Mouse (Mus musculus): Measurements from ENCODE around the gene 9330182O14Rik.

Gene 9330182O14Rik

GRCm38 (mm10) chr15:40130880-40131478 lies 3.2 kb upstream of the 9330182O14Rik start:
- H3K9me3 ChIP-seq (ENCODE audit: low read length), result no peaks in the 10 kb centered on the region
- peaks cover 18% of the 10 kb centered on the region for H3K4me1 ChIP-seq (replicated peaks; ENCODE audit: low read depth, low read length)
- H3K27me3 ChIP-seq (ENCODE audit: insufficient read depth, low read length), result no peaks in the 10 kb centered on the region
- no peak overlapping the region for H3K4me3 ChIP-seq (replicated peaks; ENCODE audit: low read length)
- H3K36me3 ChIP-seq (ENCODE audit: insufficient read depth, low read length), result no peaks in the 10 kb centered on the region
- TF ChIP-seq POU5F1 (IDR thresholded peaks at IDR 0.05; ENCODE audit: borderline replicate concordance, low read length) (no peak), CTCF (conservative IDR thresholded peaks at IDR 0.05; ENCODE audit: low read length) (peak; percentile 90), NANOG (IDR thresholded peaks at IDR 0.05; ENCODE audit: borderline replicate concordance, low read length) (no peak)

GRCm38 (mm10) chr15:40132408-40132807 lies 1.8 kb upstream of the 9330182O14Rik start:
- peaks cover 18% of the 10 kb centered on the region for H3K4me1 ChIP-seq (replicated peaks; ENCODE audit: low read depth, low read length)
- no peaks in the 10 kb centered on the region for H3K27me3 ChIP-seq (ENCODE audit: insufficient read depth, low read length)
- no peaks in the 10 kb centered on the region for H3K9me3 ChIP-seq (ENCODE audit: low read length)
- H3K4me3 ChIP-seq (replicated peaks; ENCODE audit: low read length), result no peak overlapping the region
- no peak for TF ChIP-seq POU5F1 (IDR thresholded peaks at IDR 0.05; ENCODE audit: borderline replicate concordance, low read length)
- TF ChIP-seq CTCF (conservative IDR thresholded peaks at IDR 0.05; ENCODE audit: low read length), result peak; percentile 33
- H3K36me3 ChIP-seq (ENCODE audit: insufficient read depth, low read length), result no peaks in the 10 kb centered on the region

- Histone ChIP-seq H3K4me3 (replicated peaks; ENCODE audit: low read length) (no peak overlapping the region), H3K36me3 (ENCODE audit: insufficient read depth, low read length) (no peaks in the 10 kb centered on the region), H3K27me3 (ENCODE audit: insufficient read depth, low read length) (no peaks in the 10 kb centered on the region), H3K9me3 (ENCODE audit: low read length) (no peaks in the 10 kb centered on the region), H3K4me1 (replicated peaks; ENCODE audit: low read depth, low read length) (no peaks in the 10 kb centered on the region)
- TF ChIP-seq POU5F1 (IDR thresholded peaks at IDR 0.05; ENCODE audit: borderline replicate concordance, low read length), result no peak
- TF ChIP-seq CTCF (conservative IDR thresholded peaks at IDR 0.05; ENCODE audit: low read length), result peak; percentile 76
Measured at GRCm38 (mm10) chr15:40144221-40144620, 10.1 kb downstream of the 9330182O14Rik start.

- no peaks in the 10 kb centered on the region for H3K36me3 ChIP-seq (ENCODE audit: insufficient read depth, low read length)
- H3K4me3 ChIP-seq (replicated peaks; ENCODE audit: low read length), result no peak overlapping the region
- TF ChIP-seq CTCF (conservative IDR thresholded peaks at IDR 0.05; ENCODE audit: low read length) (no peak), NANOG (IDR thresholded peaks at IDR 0.05; ENCODE audit: borderline replicate concordance, low read length) (no peak), POU5F1 (IDR thresholded peaks at IDR 0.05; ENCODE audit: borderline replicate concordance, low read length) (no peak)
- no peaks in the 10 kb centered on the region for H3K27me3 ChIP-seq (ENCODE audit: insufficient read depth, low read length)
- H3K4me1 ChIP-seq (replicated peaks; ENCODE audit: low read depth, low read length), result no peaks in the 10 kb centered on the region
- H3K9me3 ChIP-seq (ENCODE audit: low read length), result no peaks in the 10 kb centered on the region
Measured at GRCm38 (mm10) chr15:40157683-40158082, 23.5 kb downstream of the 9330182O14Rik start.

- no peaks in the 10 kb centered on the region for H3K27me3 ChIP-seq (ENCODE audit: insufficient read depth, low read length)
- H3K9me3 ChIP-seq (ENCODE audit: low read length), result no peaks in the 10 kb centered on the region
- no peak overlapping the region for H3K4me3 ChIP-seq (replicated peaks; ENCODE audit: low read length)
- TF ChIP-seq NANOG (IDR thresholded peaks at IDR 0.05; ENCODE audit: borderline replicate concordance, low read length) (no peak), CTCF (conservative IDR thresholded peaks at IDR 0.05; ENCODE audit: low read length) (peak; percentile 86), POU5F1 (IDR thresholded peaks at IDR 0.05; ENCODE audit: borderline replicate concordance, low read length) (no peak)
- H3K36me3 ChIP-seq (ENCODE audit: insufficient read depth, low read length), result no peaks in the 10 kb centered on the region
- no peaks in the 10 kb centered on the region for H3K4me1 ChIP-seq (replicated peaks; ENCODE audit: low read depth, low read length)
Measured at GRCm38 (mm10) chr15:40166560-40167275, 32.6 kb downstream of the 9330182O14Rik start.

- no peak for TF ChIP-seq NANOG (IDR thresholded peaks at IDR 0.05; ENCODE audit: borderline replicate concordance, low read length)
- no peak for TF ChIP-seq POU5F1 (IDR thresholded peaks at IDR 0.05; ENCODE audit: borderline replicate concordance, low read length)
- no peak for TF ChIP-seq CTCF (conservative IDR thresholded peaks at IDR 0.05; ENCODE audit: low read length)
- no peaks in the 10 kb centered on the region for H3K9me3 ChIP-seq (ENCODE audit: low read length)
- no peaks in the 10 kb centered on the region for H3K36me3 ChIP-seq (ENCODE audit: insufficient read depth, low read length)
- H3K27me3 ChIP-seq (ENCODE audit: insufficient read depth, low read length), result no peaks in the 10 kb centered on the region
- H3K4me1 ChIP-seq (replicated peaks; ENCODE audit: low read depth, low read length), result no peaks in the 10 kb centered on the region
- H3K4me3 ChIP-seq (replicated peaks; ENCODE audit: low read length), result no peak overlapping the region
Measured at GRCm38 (mm10) chr15:40167276-40168139, 33.3 kb downstream of the 9330182O14Rik start.

- no peaks in the 10 kb centered on the region for H3K4me1 ChIP-seq (replicated peaks; ENCODE audit: low read depth, low read length)
- TF ChIP-seq CTCF (conservative IDR thresholded peaks at IDR 0.05; ENCODE audit: low read length), result no peak
- TF ChIP-seq POU5F1 (IDR thresholded peaks at IDR 0.05; ENCODE audit: borderline replicate concordance, low read length), result no peak
- TF ChIP-seq NANOG (IDR thresholded peaks at IDR 0.05; ENCODE audit: borderline replicate concordance, low read length), result no peak
- no peaks in the 10 kb centered on the region for H3K9me3 ChIP-seq (ENCODE audit: low read length)
- H3K4me3 ChIP-seq (replicated peaks; ENCODE audit: low read length), result no peak overlapping the region
- no peaks in the 10 kb centered on the region for H3K36me3 ChIP-seq (ENCODE audit: insufficient read depth, low read length)
- H3K27me3 ChIP-seq (ENCODE audit: insufficient read depth, low read length), result no peaks in the 10 kb centered on the region
Measured at GRCm38 (mm10) chr15:40168140-40168688, 34.0 kb downstream of the 9330182O14Rik start.

GRCm38 (mm10) chr15:40169061-40169460 lies 34.9 kb downstream of the 9330182O14Rik start:
- no peaks in the 10 kb centered on the region for H3K9me3 ChIP-seq (ENCODE audit: low read length)
- no peak overlapping the region for H3K4me3 ChIP-seq (replicated peaks; ENCODE audit: low read length)
- H3K27me3 ChIP-seq (ENCODE audit: insufficient read depth, low read length), result no peaks in the 10 kb centered on the region
- H3K4me1 ChIP-seq (replicated peaks; ENCODE audit: low read depth, low read length), result no peaks in the 10 kb centered on the region
- TF ChIP-seq CTCF (conservative IDR thresholded peaks at IDR 0.05; ENCODE audit: low read length) (no peak), NANOG (IDR thresholded peaks at IDR 0.05; ENCODE audit: borderline replicate concordance, low read length) (no peak), POU5F1 (IDR thresholded peaks at IDR 0.05; ENCODE audit: borderline replicate concordance, low read length) (no peak)
- no peaks in the 10 kb centered on the region for H3K36me3 ChIP-seq (ENCODE audit: insufficient read depth, low read length)

All from E14TG2a.4 (cell line).